Mouse (Mus musculus): ENCODE measurements at regions not wholly inside any gene's neighbourhood (a gene's known extent, or its start where the extent isn't known, plus 50 kb on each side); places are given as distances from the start of the nearest gene placed in this dataset.
"Not testable (repeated sequence)": the region's sequence is repeated elsewhere in the genome, so short reads cannot be mapped to it uniquely, and the experiment has no call there.

- H3K4me1 ChIP-seq (ENCODE audit: control insufficient read depth, insufficient read depth, low read length) = no peaks in the 10 kb centered on the region
- H3K27ac ChIP-seq (ENCODE audit: insufficient read depth, low read length) = no peak overlapping the region
- no peak overlapping the region for H3K4me3 ChIP-seq (ENCODE audit: insufficient read depth, low read length)
- TF ChIP-seq CTCF (IDR thresholded peaks at IDR 0.05; ENCODE audit: borderline replicate concordance, insufficient read depth, low read length) (no peak), POLR2A (IDR thresholded peaks at IDR 0.05; ENCODE audit: low read depth, low read length) (no peak)
Observed at GRCm38 (mm10) chr4:94370981-94371380, 185.4 kb upstream of the Gm10306 start.

- H3K4me1 ChIP-seq (ENCODE audit: control insufficient read depth, insufficient read depth, low read length) = no peaks in the 10 kb centered on the region
- no peak overlapping the region for H3K27ac ChIP-seq (ENCODE audit: insufficient read depth, low read length)
- no peak overlapping the region for H3K4me3 ChIP-seq (ENCODE audit: insufficient read depth, low read length)
- TF ChIP-seq POLR2A (IDR thresholded peaks at IDR 0.05; ENCODE audit: low read depth, low read length) = no peak
- TF ChIP-seq CTCF (IDR thresholded peaks at IDR 0.05; ENCODE audit: borderline replicate concordance, insufficient read depth, low read length) = no peak
Observed at GRCm38 (mm10) chr4:94376256-94376655, 180.1 kb upstream of the Gm10306 start.

GRCm38 (mm10) chr4:94385703-94386102 is 170.6 kb upstream of the Gm10306 start:
- Histone ChIP-seq H3K27ac (ENCODE audit: insufficient read depth, low read length) (no peak overlapping the region), H3K4me1 (ENCODE audit: control insufficient read depth, insufficient read depth, low read length) (no peaks in the 10 kb centered on the region), H3K4me3 (ENCODE audit: insufficient read depth, low read length) (no peak overlapping the region)
- TF ChIP-seq POLR2A (IDR thresholded peaks at IDR 0.05; ENCODE audit: low read depth, low read length) (no peak), CTCF (IDR thresholded peaks at IDR 0.05; ENCODE audit: borderline replicate concordance, insufficient read depth, low read length) (no peak)

- Histone ChIP-seq H3K27ac (ENCODE audit: insufficient read depth, low read length) (no peak overlapping the region), H3K4me1 (ENCODE audit: control insufficient read depth, insufficient read depth, low read length) (no peaks in the 10 kb centered on the region), H3K4me3 (ENCODE audit: insufficient read depth, low read length) (no peak overlapping the region)
- TF ChIP-seq CTCF (IDR thresholded peaks at IDR 0.05; ENCODE audit: borderline replicate concordance, insufficient read depth, low read length) (no peak), POLR2A (IDR thresholded peaks at IDR 0.05; ENCODE audit: low read depth, low read length) (no peak)
Observed at GRCm38 (mm10) chr4:94388317-94388716, 168.0 kb upstream of the Gm10306 start.

- TF ChIP-seq POLR2A (IDR thresholded peaks at IDR 0.05; ENCODE audit: low read depth, low read length) (no peak), CTCF (IDR thresholded peaks at IDR 0.05; ENCODE audit: borderline replicate concordance, insufficient read depth, low read length) (no peak)
- no peaks in the 10 kb centered on the region for H3K4me1 ChIP-seq (ENCODE audit: control insufficient read depth, insufficient read depth, low read length)
- H3K27ac ChIP-seq (ENCODE audit: insufficient read depth, low read length) = no peak overlapping the region
- no peak overlapping the region for H3K4me3 ChIP-seq (ENCODE audit: insufficient read depth, low read length)
Observed at GRCm38 (mm10) chr4:94394462-94394861, 161.9 kb upstream of the Gm10306 start.

GRCm38 (mm10) chr4:94397284-94397683 is 159.1 kb upstream of the Gm10306 start:
- TF ChIP-seq POLR2A (IDR thresholded peaks at IDR 0.05; ENCODE audit: low read depth, low read length) (no peak), CTCF (IDR thresholded peaks at IDR 0.05; ENCODE audit: borderline replicate concordance, insufficient read depth, low read length) (no peak)
- Histone ChIP-seq H3K27ac (ENCODE audit: insufficient read depth, low read length) (no peak overlapping the region), H3K4me1 (ENCODE audit: control insufficient read depth, insufficient read depth, low read length) (no peaks in the 10 kb centered on the region), H3K4me3 (ENCODE audit: insufficient read depth, low read length) (no peak overlapping the region)

- Histone ChIP-seq H3K27ac (ENCODE audit: insufficient read depth, low read length) (no peak overlapping the region), H3K4me1 (ENCODE audit: control insufficient read depth, insufficient read depth, low read length) (no peaks in the 10 kb centered on the region), H3K4me3 (ENCODE audit: insufficient read depth, low read length) (no peak overlapping the region)
- TF ChIP-seq POLR2A (IDR thresholded peaks at IDR 0.05; ENCODE audit: low read depth, low read length) (no peak), CTCF (IDR thresholded peaks at IDR 0.05; ENCODE audit: borderline replicate concordance, insufficient read depth, low read length) (no peak)
Observed at GRCm38 (mm10) chr4:94406922-94407321, 149.4 kb upstream of the Gm10306 start.

GRCm38 (mm10) chr4:94407503-94407902 is 148.8 kb upstream of the Gm10306 start:
- H3K27ac ChIP-seq (ENCODE audit: insufficient read depth, low read length) = no peak overlapping the region
- no peaks in the 10 kb centered on the region for H3K4me1 ChIP-seq (ENCODE audit: control insufficient read depth, insufficient read depth, low read length)
- no peak overlapping the region for H3K4me3 ChIP-seq (ENCODE audit: insufficient read depth, low read length)
- TF ChIP-seq CTCF (IDR thresholded peaks at IDR 0.05; ENCODE audit: borderline replicate concordance, insufficient read depth, low read length) (no peak), POLR2A (IDR thresholded peaks at IDR 0.05; ENCODE audit: low read depth, low read length) (no peak)

- no peak overlapping the region for H3K4me3 ChIP-seq (ENCODE audit: insufficient read depth, low read length)
- no peak overlapping the region for H3K27ac ChIP-seq (ENCODE audit: insufficient read depth, low read length)
- H3K4me1 ChIP-seq (ENCODE audit: control insufficient read depth, insufficient read depth, low read length) = no peaks in the 10 kb centered on the region
- TF ChIP-seq POLR2A (IDR thresholded peaks at IDR 0.05; ENCODE audit: low read depth, low read length) = no peak
- no peak for TF ChIP-seq CTCF (IDR thresholded peaks at IDR 0.05; ENCODE audit: borderline replicate concordance, insufficient read depth, low read length)
Observed at GRCm38 (mm10) chr4:94412661-94413060, 143.7 kb upstream of the Gm10306 start.

GRCm38 (mm10) chr4:94425525-94425924 is 130.8 kb upstream of the Gm10306 start:
- not testable (repeated sequence) for H3K4me3 ChIP-seq (ENCODE audit: insufficient read depth, low read length); H3K27ac ChIP-seq (ENCODE audit: insufficient read depth, low read length); H3K4me1 ChIP-seq (ENCODE audit: control insufficient read depth, insufficient read depth, low read length)

- Histone ChIP-seq H3K27ac (ENCODE audit: insufficient read depth, low read length) (no peak overlapping the region), H3K4me1 (ENCODE audit: control insufficient read depth, insufficient read depth, low read length) (no peaks in the 10 kb centered on the region), H3K4me3 (ENCODE audit: insufficient read depth, low read length) (no peak overlapping the region)
- no peak for TF ChIP-seq POLR2A (IDR thresholded peaks at IDR 0.05; ENCODE audit: low read depth, low read length)
- TF ChIP-seq CTCF (IDR thresholded peaks at IDR 0.05; ENCODE audit: borderline replicate concordance, insufficient read depth, low read length) = no peak
Observed at GRCm38 (mm10) chr4:94427581-94427980, 128.8 kb upstream of the Gm10306 start.
